Mouse (Mus musculus) lung, postnatal 0 days (tissue): ENCODE data around the gene Ppp6r2. TPM values are rescaled to one million over a fixed set of nuclear protein-coding genes. Genes with fewer than 3 reads are reported as not detected.

ENCODE experiments used
- ATAC-seq: fragments of 200-750 bp; cut with Nextera tagmentation; 2 replicates; pipeline ENCODE4 v1.8.0; 2017; ENCODE audit warnings: moderate library complexity
- DNase-seq: peaks from one replicate; pipeline ENCODE4 v3.0.0-alpha.2; 2016; ENCODE audit warnings: low spot score
- H3K27ac ChIP-seq: fragments of 300-500 bp; sonication (generic); 2 replicates; pipeline ENCODE4 v1.5.1; 2014; ENCODE audit warnings: antibody characterized with exemption, mild to moderate bottlenecking, low read length, mixed read lengths
- H3K27me3 ChIP-seq: fragments of 300-500 bp; sonication (generic); replicated peaks from 2 replicates; pipeline ENCODE4 v1.6.1; 2014; ENCODE audit warnings: low read length, mixed read lengths; ENCODE audit not compliant: insufficient read depth
- H3K36me3 ChIP-seq: fragments of 300-500 bp; sonication (generic); 2 replicates; pipeline ENCODE4 v1.6.1; 2014; ENCODE audit warnings: low read length, mixed read lengths; ENCODE audit not compliant: insufficient read depth
- H3K4me1 ChIP-seq: fragments of 300-500 bp; sonication (generic); 2 replicates; pipeline ENCODE4 v1.6.1; 2014; ENCODE audit warnings: antibody characterized with exemption, low read depth, low read length, mixed read lengths; ENCODE audit not compliant: insufficient read depth
- H3K4me2 ChIP-seq: fragments of 300-500 bp; sonication (generic); replicated peaks from 2 replicates; pipeline ENCODE4 v1.6.1; 2014; ENCODE audit warnings: low read depth, mild to moderate bottlenecking, low read length, moderate library complexity, mixed read lengths
- H3K4me3 ChIP-seq: fragments of 300-500 bp; sonication (generic); 2 replicates; pipeline ENCODE4 v1.5.1; 2014; ENCODE audit warnings: low read depth, low read length
- H3K9ac ChIP-seq: fragments of 300-500 bp; sonication (generic); replicated peaks from 2 replicates; pipeline ENCODE4 v1.6.1; 2014; ENCODE audit warnings: low read depth, mild to moderate bottlenecking
- H3K9me3 ChIP-seq: fragments of 300-500 bp; sonication (generic); 2 replicates; pipeline ENCODE4 v1.6.1; 2016; ENCODE audit warnings: low read length, mixed read lengths
- CTCF ChIP-seq: IDR thresholded peaks from 2 replicates; pipeline ENCODE4 v1.5.1; 2016; ENCODE audit warnings: antibody characterized with exemption, mild to moderate bottlenecking
- EP300 ChIP-seq: IDR thresholded peaks from 2 replicates; pipeline ENCODE4 v1.6.1; 2016; ENCODE audit warnings: antibody characterized with exemption, mild to moderate bottlenecking, control low read depth
- WGBS: fragments of 180-500 bp; shearing (Covaris S2); extraction: QIAGEN DNeasy Blood & Tissue Kit; methylation state at CpG from one replicate; pipeline ENCODE4 v1.1.7; 2014; 5-methylcytosine and 5-hydroxymethylcytosine counted together
- polyA plus RNA-seq: library from polyadenylated mRNA; unstranded; fragments of >200 nt; fragmentation: Nextera tagmentation; extraction: Ambion mirVana; gene quantifications from 2 replicates; pipeline ENCODE4 v1.2.1, GENCODE M21; 2015

Ppp6r2 gene
- polyA plus RNA-seq, 1 experiment from 2014 or later = 22.7 TPM

GRCm38 (mm10) chr15:89234052-89234451 lies 22.7 kb downstream of the Ppp6r2 start:
- Histone ChIP-seq H3K9me3 (no peaks in the 10 kb centered on the region), H3K4me2 (no peak overlapping the region), H3K4me3 (no peak overlapping the region), H3K27ac (no peak overlapping the region), H3K9ac (no peak overlapping the region), H3K36me3 (no peaks in the 10 kb centered on the region), H3K4me1 (no peaks in the 10 kb centered on the region), H3K27me3 (no peaks in the 10 kb centered on the region)
- no peak for TF ChIP-seq EP300
- TF ChIP-seq CTCF = no peak
- DNase-seq (peak; percentile 13), ATAC-seq (no peak)
- 87% methylated on average over 4 of the region's 4 CpGs for WGBS

GRCm38 (mm10) chr15:89239751-89240392 lies 28.5 kb downstream of the Ppp6r2 start:
- DNase-seq = no peak
- Histone ChIP-seq H3K27me3 (no peaks in the 10 kb centered on the region), H3K27ac (no peak overlapping the region)

DNA sequence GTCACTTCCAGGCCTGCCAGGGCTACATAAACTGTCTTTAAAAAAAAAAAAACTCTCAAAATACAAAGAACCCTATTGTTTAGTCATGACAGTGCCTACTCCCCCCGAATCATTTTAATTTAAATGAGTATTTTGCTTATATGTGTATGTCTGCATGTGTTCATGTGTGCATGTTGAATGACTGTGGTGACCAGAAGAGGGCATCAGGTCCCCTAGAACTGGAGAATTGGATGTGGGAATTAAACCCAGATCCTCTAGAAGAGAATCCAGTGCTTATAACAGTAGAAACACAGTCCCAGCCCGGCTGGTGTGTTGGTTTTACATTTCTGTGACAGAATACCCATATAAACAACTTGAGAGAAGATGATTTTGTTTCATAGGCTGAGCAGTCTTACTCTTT lies 29.7 kb downstream of the Ppp6r2 start:
- Histone ChIP-seq H3K9me3 (no peaks in the 10 kb centered on the region), H3K27ac (no peak overlapping the region), H3K4me2 (no peak overlapping the region), H3K4me1 (no peaks in the 10 kb centered on the region), H3K9ac (no peak overlapping the region), H3K4me3 (no peak overlapping the region), H3K36me3 (peaks cover 10% of the 10 kb centered on the region; the same call in 1 of the 2 replicates), H3K27me3 (no peaks in the 10 kb centered on the region)
- DNase-seq (peak; percentile 8), ATAC-seq (no peak)
- TF ChIP-seq CTCF (peak; percentile 37; the same call in 1 of the 2 replicates), EP300 (no peak)
- WGBS = 64% methylated on average over 2 of the region's 2 CpGs

More at GRCm38 (mm10) chr15:89239751-89240392, 28.5 kb downstream of the Ppp6r2 start:
- Histone ChIP-seq H3K9me3 (no peaks in the 10 kb centered on the region), H3K4me3 (no peak overlapping the region), H3K9ac (no peak overlapping the region), H3K4me2 (no peak overlapping the region), H3K36me3 (peaks cover 10% of the 10 kb centered on the region; the same call in 1 of the 2 replicates), H3K4me1 (no peaks in the 10 kb centered on the region)
- no peak for TF ChIP-seq CTCF
- ATAC-seq = no peak
- WGBS = 41% methylated on average over 3 of the region's 3 CpGs

DNA sequence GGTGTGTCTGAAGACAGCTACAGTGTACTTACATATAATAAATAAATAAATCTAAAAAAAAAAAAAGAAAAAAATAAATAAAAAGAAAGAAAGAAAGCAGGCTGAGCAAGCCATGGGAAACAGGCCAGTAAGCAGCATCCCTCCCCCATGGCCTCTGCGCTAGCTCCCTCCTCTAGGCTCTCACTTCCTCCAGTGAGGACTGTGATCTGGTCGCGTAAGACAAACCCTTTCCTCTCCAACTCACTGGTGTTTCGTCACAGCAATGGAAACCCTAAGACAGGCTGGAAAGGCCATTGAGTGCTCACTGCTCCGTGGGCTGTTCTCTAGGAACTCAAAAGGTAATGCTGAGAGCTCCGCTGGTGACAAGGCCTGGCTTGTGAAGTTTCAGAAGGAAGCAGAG lies 37.7 kb downstream of the Ppp6r2 start:
- Histone ChIP-seq H3K27ac (no peak overlapping the region), H3K9me3 (no peaks in the 10 kb centered on the region), H3K36me3 (0 out of 2 replicates have a peak, but pooled peaks cover 4% of the 10 kb centered on the region), H3K9ac (no peak overlapping the region), H3K4me2 (no peak overlapping the region), H3K4me1 (no peaks in the 10 kb centered on the region), H3K27me3 (no peaks in the 10 kb centered on the region), H3K4me3 (no peak overlapping the region)
- 74% methylated on average over 6 of the region's 6 CpGs for WGBS
- ATAC-seq = no peak
- no peak for TF ChIP-seq CTCF
- no peak for TF ChIP-seq EP300
- no peak for DNase-seq

DNA sequence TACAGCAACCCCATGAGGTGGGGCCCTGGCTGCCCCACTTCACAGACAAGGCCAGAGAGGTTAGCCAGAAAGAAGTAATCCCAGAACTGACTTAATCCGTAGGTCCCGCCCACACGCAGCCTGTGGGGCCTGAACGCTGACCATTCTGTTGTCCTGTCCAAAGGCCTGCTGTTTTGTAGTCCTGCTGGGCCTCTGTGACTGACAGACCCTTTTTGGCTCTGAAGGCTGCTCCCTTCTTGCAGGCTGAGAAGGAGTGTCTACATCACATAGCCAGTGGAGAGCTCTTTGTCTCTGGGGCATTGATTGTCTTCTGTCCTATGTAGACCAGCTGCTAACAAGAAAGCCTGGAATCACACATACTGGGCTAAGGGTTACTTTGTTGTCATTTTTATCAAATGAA lies 44.0 kb downstream of the Ppp6r2 start:
- H3K4me1 ChIP-seq = no peaks in the 10 kb centered on the region
- 93% methylated on average over 4 of the region's 4 CpGs for WGBS
- no peak for ATAC-seq
- H3K27ac ChIP-seq = no peak overlapping the region
- no peak overlapping the region for H3K4me2 ChIP-seq
- H3K27me3 ChIP-seq = no peaks in the 10 kb centered on the region
- no peak for DNase-seq
- TF ChIP-seq EP300 (no peak), CTCF (no peak)
- H3K9me3 ChIP-seq = no peaks in the 10 kb centered on the region
- no peak overlapping the region for H3K9ac ChIP-seq
- no peak overlapping the region for H3K4me3 ChIP-seq
- H3K36me3 ChIP-seq = peaks cover 16% of the 10 kb centered on the region

DNA sequence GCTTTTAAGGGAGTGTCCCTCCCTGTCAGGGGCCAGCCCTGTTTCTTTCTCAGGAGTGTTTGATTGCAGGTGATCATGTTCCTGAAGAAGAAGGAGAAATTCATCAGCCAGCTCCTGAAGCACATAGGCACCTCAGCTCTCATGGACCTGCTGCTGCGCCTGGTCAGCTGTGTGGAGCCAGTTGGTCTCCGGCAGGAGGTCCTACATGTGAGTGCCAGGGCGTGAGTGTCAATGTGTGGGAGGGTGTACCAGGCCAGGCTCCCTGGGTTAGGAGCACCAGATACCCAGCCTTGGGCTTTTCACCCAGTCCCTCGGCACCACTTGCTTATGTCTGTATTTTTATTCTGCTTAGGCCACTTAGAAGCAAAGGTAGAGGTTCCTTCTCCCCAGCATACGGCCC lies 47.6 kb downstream of the Ppp6r2 start:
- no peak overlapping the region for H3K9ac ChIP-seq
- peaks cover 17% of the 10 kb centered on the region for H3K36me3 ChIP-seq
- ATAC-seq (no peak), DNase-seq (no peak)
- H3K27me3 ChIP-seq = no peaks in the 10 kb centered on the region
- TF ChIP-seq EP300 (no peak), CTCF (no peak)
- no peak overlapping the region for H3K4me3 ChIP-seq
- 89% methylated on average over 5 of the region's 5 CpGs for WGBS
- H3K9me3 ChIP-seq = no peaks in the 10 kb centered on the region
- no peak overlapping the region for H3K27ac ChIP-seq
- H3K4me2 ChIP-seq = no peak overlapping the region
- no peaks in the 10 kb centered on the region for H3K4me1 ChIP-seq
